Mouse (Mus musculus): ENCODE measurements around the gene Mgat3.

- no peak for TF ChIP-seq POLR2A (IDR thresholded peaks at IDR 0.05; ENCODE audit: borderline replicate concordance, extremely low read depth, insufficient read depth, insufficient read length, poor library complexity, severe bottlenecking)
- peak; percentile 99 for TF ChIP-seq CTCF (IDR thresholded peaks at IDR 0.05; ENCODE audit: borderline replicate concordance, extremely low read depth, insufficient read depth, insufficient read length)
Observed at GRCm38 (mm10) chr15:80260677-80261076, 87.2 kb downstream of the Mgat3 start.
